Mouse (Mus musculus) ES-E14 (cell line): Measurements from ENCODE around the gene Pla1a. TPM values are rescaled to one million over a fixed set of nuclear protein-coding genes. Genes with fewer than 3 reads are reported as not detected.
A peak's percentile ranks its signal among the peaks of the same experiment; 100 is the strongest.

Source experiments
- DNase-seq: peaks from one replicate; pipeline ENCODE4 v3.0.0-alpha.2; 2013; ENCODE audit warnings: low read depth, low spot score
- H3K27ac ChIP-seq: 2 replicates; pipeline ENCODE4 v1.5.1; 2012; ENCODE audit warnings: low read depth, mild to moderate bottlenecking, low read length, moderate library complexity, mixed read lengths; ENCODE audit not compliant: poor library complexity, insufficient read depth, severe bottlenecking
- H3K36me3 ChIP-seq: 2 replicates; pipeline ENCODE4 v1.6.1; 2012; ENCODE audit warnings: mild to moderate bottlenecking, low read length, moderate library complexity, mixed read lengths; ENCODE audit not compliant: control insufficient read depth, poor library complexity, insufficient read depth, severe bottlenecking
- H3K4me1 ChIP-seq, 2 experiments: fragments of 150-350 bp in 1 of 2; sonication (generic) in 1 of 2; 2 replicates each; pipeline ENCODE4 v1.6.1; 2012; ENCODE audit warnings: low read length in 2 of 2, mild to moderate bottlenecking in 1 of 2, mixed read lengths in 1 of 2; ENCODE audit not compliant: control insufficient read depth in 2 of 2, insufficient read depth in 2 of 2, poor library complexity in 1 of 2
- H3K4me3 ChIP-seq, 2 experiments: fragments of 150-350 bp in 1 of 2; sonication (generic) in 1 of 2; 2 replicates each; pipeline ENCODE4 v1.5.1; 2012; ENCODE audit warnings: low read length in 2 of 2, low read depth in 1 of 2, mild to moderate bottlenecking in 1 of 2, mixed read lengths in 1 of 2; ENCODE audit not compliant: insufficient read depth in 1 of 2, poor library complexity in 1 of 2, severe bottlenecking in 1 of 2
- H3K9ac ChIP-seq: 2 replicates; pipeline ENCODE4 v1.6.1; 2012; ENCODE audit warnings: low read depth, mild to moderate bottlenecking, low read length, mixed read lengths; ENCODE audit not compliant: poor library complexity, insufficient read depth, severe bottlenecking
- H3K9me3 ChIP-seq: fragments of 150-350 bp; sonication (generic); 2 replicates; pipeline ENCODE4 v1.6.1; 2012; ENCODE audit warnings: low read depth, mild to moderate bottlenecking, low read length; ENCODE audit not compliant: control insufficient read depth, insufficient read depth
- CHD2 ChIP-seq: IDR thresholded peaks from 2 replicates; pipeline ENCODE4 v1.6.1; 2014; ENCODE audit warnings: mild to moderate bottlenecking, low read depth, low read length, inconsistent platforms
- HCFC1 ChIP-seq: IDR thresholded peaks from 2 replicates; pipeline ENCODE4 v1.6.1; 2012; ENCODE audit warnings: low read length, inconsistent platforms, borderline replicate concordance; ENCODE audit not compliant: insufficient read depth
- MAFK ChIP-seq: IDR thresholded peaks from 2 replicates; pipeline ENCODE4 v1.6.1; 2014; ENCODE audit warnings: mild to moderate bottlenecking, low read depth, low read length, inconsistent platforms; ENCODE audit not compliant: insufficient read depth
- ZC3H11A ChIP-seq: IDR thresholded peaks from 2 replicates; pipeline ENCODE4 v1.6.1; 2012; ENCODE audit warnings: low read depth, mild to moderate bottlenecking, inconsistent platforms, low read length, borderline replicate concordance
- ZNF384 ChIP-seq: IDR thresholded peaks from 2 replicates; pipeline ENCODE4 v1.6.1; 2012; ENCODE audit warnings: low read depth, low read length, inconsistent platforms
- in situ Hi-C, 2 experiments: fragments of 600-800 bp; cut with MboI; formaldehyde crosslinking; loops; one replicate each; pipeline ENCODE4 v1.15.1; 2025; ENCODE audit warnings: low sequenced_read_pairs in 2 of 2, inconsistent platforms in 1 of 2; ENCODE audit not compliant: unreplicated experiment in 2 of 2
- total RNA-seq: library from RNA; depleted of rRNA; stranded (reverse); fragments of 300-350 nt; gene quantifications from 2 replicates; pipeline ENCODE4 v1.2.3, GENCODE M21; 2012

Gene Pla1a
- total RNA-seq, 1 experiment: 4.9 TPM

GRCm38 (mm10) chr16:38455511-38456418 is 22.8 kb upstream of the Pla1a start, which contains the start of gene Cd80:
Gene Cd80 (plus strand): TSS chr16:38455561.
- in situ Hi-C loops: no loop called here
- no peaks in the 10 kb centered on the region for H3K9me3 ChIP-seq
- H3K4me1 ChIP-seq: peaks cover 17 to 19% of the 10 kb centered on the region in 2 experiments
- no peak within 1 kb of the TSS for H3K27ac ChIP-seq
- TF ChIP-seq MAFK (no peak), ZC3H11A (no peak), ZNF384 (no peak), CHD2 (no peak), HCFC1 (no peak)
- DNase-seq: no peak
- H3K4me3 ChIP-seq: no peak within 1 kb of the TSS
- H3K9ac ChIP-seq: no peak within 1 kb of the TSS; the same call in 1 of the 2 replicates
- no peaks in the 10 kb centered on the region for H3K36me3 ChIP-seq

GRCm38 (mm10) chr16:38454533-38455254 is 21.7 kb upstream of the Pla1a start:
- in situ Hi-C loops: no loop called here
- no peaks in the 10 kb centered on the region for H3K9me3 ChIP-seq

GRCm38 (mm10) chr16:38453952-38454351 is 21.0 kb upstream of the Pla1a start:
- no peak for DNase-seq
- no peak overlapping the region for H3K27ac ChIP-seq
- peaks cover 6% of the 10 kb centered on the region; the same call in 1 of the 2 replicates for H3K36me3 ChIP-seq
- TF ChIP-seq ZNF384: no peak
- no peak for TF ChIP-seq ZC3H11A
- TF ChIP-seq CHD2: no peak
- no peak for TF ChIP-seq HCFC1
- TF ChIP-seq MAFK: no peak
- H3K4me1 ChIP-seq: peaks cover 10 to 17% of the 10 kb centered on the region in 2 experiments
- in situ Hi-C loops: no loop called here
- no peaks in the 10 kb centered on the region for H3K9me3 ChIP-seq
- no peak overlapping the region for H3K4me3 ChIP-seq
- H3K9ac ChIP-seq: no peak overlapping the region; the same call in 1 of the 2 replicates

More at GRCm38 (mm10) chr16:38454533-38455254, 21.7 kb upstream of the Pla1a start:
- Histone ChIP-seq H3K27ac (no peak overlapping the region), H3K36me3 (peaks cover 4% of the 10 kb centered on the region; the same call in 1 of the 2 replicates), H3K4me3 (no peak overlapping the region), H3K4me1 (peaks cover 16 to 17% of the 10 kb centered on the region in 2 experiments), H3K9ac (no peak overlapping the region; the same call in 1 of the 2 replicates)
- TF ChIP-seq HCFC1: no peak
- TF ChIP-seq MAFK: no peak
- no peak for TF ChIP-seq ZC3H11A
- TF ChIP-seq CHD2: no peak
- TF ChIP-seq ZNF384: no peak
- DNase-seq: no peak

- Histone ChIP-seq H3K9me3 (no peaks in the 10 kb centered on the region), H3K9ac (peak overlapping the region; percentile 85), H3K4me1 (peaks cover 8 to 17% of the 10 kb centered on the region in 2 experiments), H3K27ac (peak overlapping the region; percentile 54; the same call in 1 of the 2 replicates), H3K4me3 (peak overlapping the region; percentile 75 to 95), H3K36me3 (peaks cover 6% of the 10 kb centered on the region; the same call in 1 of the 2 replicates)
- in situ Hi-C loops: no loop called here
- no peak for DNase-seq
- no peak for TF ChIP-seq CHD2
- TF ChIP-seq ZC3H11A: no peak
- TF ChIP-seq HCFC1: no peak
- no peak for TF ChIP-seq ZNF384
- TF ChIP-seq MAFK: no peak
Observed at GRCm38 (mm10) chr16:38453203-38453553, 20.2 kb upstream of the Pla1a start.
